Mouse (Mus musculus): ENCODE measurements around the gene Kif3b. TPM values are rescaled to one million over a fixed set of nuclear protein-coding genes. Genes with fewer than 3 reads are reported as not detected.

Kif3b gene
- polyA plus RNA-seq, 1 experiment from 2014 or later: 7.5 TPM

DNA sequence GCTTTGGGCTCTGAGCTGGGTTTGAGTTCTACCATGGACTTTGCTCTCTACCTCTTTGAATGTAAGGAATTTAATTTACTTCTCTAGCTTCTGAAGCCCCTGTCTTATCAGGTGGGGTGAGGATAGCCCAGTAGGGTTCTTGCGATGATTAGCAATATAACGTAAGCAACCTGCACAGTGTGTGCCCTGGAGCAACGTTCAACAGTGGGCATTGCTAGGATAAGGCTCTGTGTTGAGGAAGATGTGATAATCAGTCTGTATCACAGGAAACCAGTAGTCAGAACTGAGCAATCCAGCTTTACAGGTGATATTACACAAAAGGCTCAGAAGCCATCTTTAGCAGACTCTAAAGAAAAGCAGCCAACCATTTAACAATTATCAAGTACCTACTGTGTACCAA lies 43.1 kb downstream of the Kif3b start:
- Histone ChIP-seq H3K4me3 (ENCODE audit: low read depth, low read length) (no peak overlapping the region), H3K4me1 (ENCODE audit: control insufficient read depth, insufficient read depth, low read length) (no peaks in the 10 kb centered on the region), H3K27me3 (ENCODE audit: control insufficient read depth, insufficient read depth, low read length) (no peaks in the 10 kb centered on the region), H3K4me2 (no peak overlapping the region), H3K9ac (ENCODE audit: low read length) (no peak overlapping the region), H3K9me3 (ENCODE audit: control insufficient read depth, low read length) (no peaks in the 10 kb centered on the region), H3K36me3 (ENCODE audit: control insufficient read depth, insufficient read depth, low read length) (peaks cover 4% of the 10 kb centered on the region; the same call in 1 of the 2 replicates), H3K27ac (ENCODE audit: low read depth, low read length) (no peak overlapping the region)
- 87% methylated on average over 3 of the region's 3 CpGs for WGBS
- no peak for DNase-seq (ENCODE audit: low spot score, missing footprints)
- no peak for ATAC-seq (ENCODE audit: low FRiP score)

DNA sequence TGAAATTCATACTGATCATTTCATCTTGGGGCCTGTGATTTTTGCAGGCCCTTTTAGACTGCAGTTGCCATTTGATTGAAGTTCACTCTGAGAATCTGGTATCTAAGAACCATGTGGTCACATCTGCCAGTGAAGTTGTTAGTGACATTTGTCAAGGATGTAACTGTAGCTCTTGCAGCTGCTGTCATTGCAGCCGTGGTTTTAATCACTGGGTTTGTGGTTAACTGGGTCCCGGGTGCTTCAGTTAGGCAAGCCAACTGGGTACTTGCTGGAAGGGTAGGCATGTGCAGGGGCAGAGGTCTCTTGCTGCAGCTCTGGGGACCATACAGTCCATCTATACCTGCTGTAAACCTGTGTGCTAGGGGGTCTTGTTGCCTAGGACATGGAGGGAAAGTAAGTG lies 44.9 kb downstream of the Kif3b start:
- no peak overlapping the region for H3K4me2 ChIP-seq
- H3K4me1 ChIP-seq (ENCODE audit: control insufficient read depth, insufficient read depth, low read length): no peaks in the 10 kb centered on the region
- H3K9ac ChIP-seq (ENCODE audit: low read length): no peak overlapping the region
- H3K36me3 ChIP-seq (ENCODE audit: control insufficient read depth, insufficient read depth, low read length): peaks cover 4% of the 10 kb centered on the region; the same call in 1 of the 2 replicates
- no peak overlapping the region for H3K4me3 ChIP-seq (ENCODE audit: low read depth, low read length)
- DNase-seq (ENCODE audit: low spot score, missing footprints) (no peak), ATAC-seq (ENCODE audit: low FRiP score) (no peak)
- 67% methylated on average over 2 of the region's 2 CpGs for WGBS
- no peaks in the 10 kb centered on the region for H3K27me3 ChIP-seq (ENCODE audit: control insufficient read depth, insufficient read depth, low read length)
- H3K27ac ChIP-seq (ENCODE audit: low read depth, low read length): no peak overlapping the region
- H3K9me3 ChIP-seq (ENCODE audit: control insufficient read depth, low read length): no peaks in the 10 kb centered on the region

DNA sequence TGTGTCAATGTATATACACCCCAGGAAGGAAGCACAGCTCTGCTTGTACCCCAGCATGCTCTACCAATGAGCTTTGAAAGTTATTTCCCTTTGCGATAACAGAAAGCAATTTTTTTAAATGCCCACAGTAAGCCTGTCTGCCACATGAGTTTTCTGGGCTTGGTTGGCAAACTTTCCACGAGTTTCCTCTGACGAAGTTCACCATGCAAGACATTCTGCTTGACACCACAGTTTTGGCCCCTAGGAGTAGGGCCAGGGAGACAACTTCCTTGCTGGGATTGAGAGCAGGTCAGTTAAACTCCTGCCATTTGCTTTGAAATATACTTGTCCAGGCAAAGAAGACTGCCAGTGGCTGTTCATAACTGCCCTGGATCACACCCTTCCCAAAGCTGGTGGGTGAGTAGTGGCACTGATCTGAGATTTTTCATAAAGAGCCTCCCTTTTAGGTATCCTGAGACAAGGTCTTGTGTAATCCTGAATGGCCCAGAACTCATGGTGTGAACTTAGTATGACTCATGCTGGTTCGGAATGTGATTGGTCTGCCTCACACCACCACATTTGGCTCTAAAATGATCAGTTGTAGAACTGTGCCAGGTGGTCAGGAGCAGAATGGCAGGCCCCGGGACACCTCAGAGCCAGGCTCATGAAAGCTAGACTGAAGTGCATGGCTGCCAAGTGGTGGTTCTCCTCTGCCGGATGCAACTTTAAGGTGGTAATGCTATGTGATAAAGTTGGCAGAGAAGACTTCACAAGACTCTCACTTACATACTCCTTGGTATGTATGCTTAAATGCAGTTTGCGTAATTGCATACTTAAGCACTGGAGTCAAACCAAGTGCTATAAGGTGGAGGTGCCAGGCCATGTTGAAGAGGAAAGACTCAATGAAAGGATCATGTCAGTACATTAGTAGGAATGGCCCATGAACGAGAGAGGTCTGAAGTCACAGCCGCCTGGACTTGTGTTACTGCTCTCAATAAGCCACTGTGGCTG lies 47.4 kb downstream of the Kif3b start:
- no peaks in the 10 kb centered on the region for H3K36me3 ChIP-seq (ENCODE audit: control insufficient read depth, insufficient read depth, low read length)
- no peak for ATAC-seq (ENCODE audit: low FRiP score)
- no peaks in the 10 kb centered on the region for H3K27me3 ChIP-seq (ENCODE audit: control insufficient read depth, insufficient read depth, low read length)
- H3K4me1 ChIP-seq (ENCODE audit: control insufficient read depth, insufficient read depth, low read length): no peaks in the 10 kb centered on the region
- no peaks in the 10 kb centered on the region for H3K9me3 ChIP-seq (ENCODE audit: control insufficient read depth, low read length)
- WGBS: 91% methylated on average over 9 of the region's 9 CpGs
- no peak overlapping the region for H3K4me2 ChIP-seq
- H3K27ac ChIP-seq (ENCODE audit: low read depth, low read length): no peak overlapping the region
- no peak overlapping the region for H3K4me3 ChIP-seq (ENCODE audit: low read depth, low read length)
- no peak for DNase-seq (ENCODE audit: low spot score, missing footprints)
- no peak overlapping the region for H3K9ac ChIP-seq (ENCODE audit: low read length)

DNA sequence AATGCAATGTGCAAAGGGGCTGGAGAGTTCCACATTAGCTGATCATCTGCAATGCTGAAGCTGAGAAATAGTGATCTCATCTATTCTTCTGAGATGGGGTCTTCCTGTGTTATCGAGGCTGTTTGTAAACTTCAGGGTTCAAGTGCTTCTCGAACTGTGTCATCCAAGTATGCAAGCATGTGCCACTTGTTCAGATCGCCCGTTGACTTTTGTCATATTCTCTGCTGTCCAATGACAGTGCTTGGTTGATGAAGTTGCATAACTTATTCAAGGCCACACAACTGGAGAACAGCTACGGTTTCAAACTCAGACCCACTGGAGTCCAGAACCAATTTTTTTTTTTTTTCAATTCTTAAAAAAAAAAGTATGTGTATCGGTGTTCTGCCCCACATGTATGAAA lies 51.0 kb downstream of the Kif3b start:
- Histone ChIP-seq H3K9me3 (ENCODE audit: control insufficient read depth, low read length) (no peaks in the 10 kb centered on the region), H3K4me3 (ENCODE audit: low read depth, low read length) (no peak overlapping the region), H3K27me3 (ENCODE audit: control insufficient read depth, insufficient read depth, low read length) (no peaks in the 10 kb centered on the region), H3K9ac (ENCODE audit: low read length) (no peak overlapping the region), H3K36me3 (ENCODE audit: control insufficient read depth, insufficient read depth, low read length) (no peaks in the 10 kb centered on the region), H3K4me1 (ENCODE audit: control insufficient read depth, insufficient read depth, low read length) (peaks cover 5% of the 10 kb centered on the region), H3K27ac (ENCODE audit: low read depth, low read length) (no peak overlapping the region), H3K4me2 (no peak overlapping the region)
- 92% methylated on average over 6 of the region's 6 CpGs for WGBS
- ATAC-seq (ENCODE audit: low FRiP score): no peak
- no peak for DNase-seq (ENCODE audit: low spot score, missing footprints)

DNA sequence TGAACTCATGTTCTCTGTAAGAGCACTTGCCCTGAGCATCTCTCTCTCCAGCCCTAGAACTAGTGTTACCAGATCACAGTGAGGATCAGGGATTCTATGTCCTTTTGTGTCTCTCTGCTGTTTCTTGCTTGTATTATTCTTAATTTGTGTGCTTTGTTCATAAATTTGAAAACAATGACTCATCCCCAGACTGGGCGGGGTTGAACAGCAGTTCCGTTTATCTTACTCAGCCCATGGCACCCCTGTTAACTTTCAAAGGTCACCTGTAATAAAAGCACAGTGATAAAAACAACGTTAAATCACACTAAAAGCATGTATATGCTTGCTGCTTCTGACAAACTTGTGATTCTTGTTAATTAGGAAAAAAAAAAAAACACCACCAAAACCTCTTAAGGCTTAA lies 51.4 kb downstream of the Kif3b start:
- no peaks in the 10 kb centered on the region for H3K36me3 ChIP-seq (ENCODE audit: control insufficient read depth, insufficient read depth, low read length)
- ATAC-seq (ENCODE audit: low FRiP score) (no peak), DNase-seq (ENCODE audit: low spot score, missing footprints) (no peak)
- H3K9ac ChIP-seq (ENCODE audit: low read length): no peak overlapping the region
- WGBS: 87% methylated on average over 3 of the region's 3 CpGs
- H3K27ac ChIP-seq (ENCODE audit: low read depth, low read length): no peak overlapping the region
- H3K4me2 ChIP-seq: no peak overlapping the region
- H3K27me3 ChIP-seq (ENCODE audit: control insufficient read depth, insufficient read depth, low read length): no peaks in the 10 kb centered on the region
- H3K4me3 ChIP-seq (ENCODE audit: low read depth, low read length): no peak overlapping the region
- no peaks in the 10 kb centered on the region for H3K9me3 ChIP-seq (ENCODE audit: control insufficient read depth, low read length)
- H3K4me1 ChIP-seq (ENCODE audit: control insufficient read depth, insufficient read depth, low read length): peaks cover 10% of the 10 kb centered on the region

DNA sequence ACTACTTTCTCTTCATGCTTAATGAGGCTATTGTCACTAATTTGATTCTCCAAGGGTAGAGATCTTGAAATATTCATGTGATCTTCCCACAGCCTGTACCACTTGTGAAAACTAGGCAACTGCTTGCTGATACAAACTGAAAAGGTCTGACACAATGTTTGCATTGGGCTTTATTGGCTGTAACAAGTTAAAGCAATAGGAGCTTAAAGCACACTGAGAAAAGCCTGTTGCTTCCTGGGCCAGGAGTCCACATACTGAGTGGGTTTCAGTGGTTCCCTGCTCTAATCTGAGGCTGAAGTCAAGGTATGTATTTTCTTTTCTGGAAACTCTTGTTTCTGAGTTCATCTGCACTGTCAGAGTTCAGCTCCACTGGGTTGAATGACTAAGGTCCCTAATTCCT lies 52.0 kb downstream of the Kif3b start:
- ATAC-seq (ENCODE audit: low FRiP score) (no peak), DNase-seq (ENCODE audit: low spot score, missing footprints) (no peak)
- H3K4me2 ChIP-seq: no peak overlapping the region

DNA sequence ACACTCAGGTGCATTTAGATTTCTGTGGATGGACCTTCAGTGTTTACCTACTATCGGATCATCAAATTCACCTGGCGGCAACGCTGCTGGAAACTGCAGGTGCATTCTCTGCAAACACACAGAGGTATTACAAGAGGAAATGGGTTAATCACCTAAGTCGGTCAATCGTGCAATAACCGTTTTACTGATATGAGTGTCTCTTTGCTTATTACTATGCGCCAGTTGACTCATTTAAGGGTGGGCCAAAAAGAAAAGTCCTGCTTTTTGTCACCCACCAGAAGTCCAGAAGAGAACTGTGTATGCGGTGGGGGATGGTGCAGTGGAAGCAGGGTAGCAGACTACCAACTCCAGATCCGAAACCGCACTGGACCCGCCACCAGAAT lies 53.8 kb downstream of the Kif3b start:
- ATAC-seq (ENCODE audit: low FRiP score) (peak; percentile 2; the same call in 1 of the 2 replicates), DNase-seq (ENCODE audit: low spot score, missing footprints) (no peak)
- no peaks in the 10 kb centered on the region for H3K36me3 ChIP-seq (ENCODE audit: control insufficient read depth, insufficient read depth, low read length)
- H3K9ac ChIP-seq (ENCODE audit: low read length): peak overlapping the region; percentile 64
- 7% methylated on average over 11 of the region's 11 CpGs for WGBS
- peaks cover 25% of the 10 kb centered on the region for H3K4me1 ChIP-seq (ENCODE audit: control insufficient read depth, insufficient read depth, low read length)
- H3K27ac ChIP-seq (ENCODE audit: low read depth, low read length): no peak overlapping the region
- peak overlapping the region; percentile 96 for H3K4me3 ChIP-seq (ENCODE audit: low read depth, low read length)
- H3K9me3 ChIP-seq (ENCODE audit: control insufficient read depth, low read length): no peaks in the 10 kb centered on the region
- peak overlapping the region; percentile 59 for H3K4me2 ChIP-seq
- H3K27me3 ChIP-seq (ENCODE audit: control insufficient read depth, insufficient read depth, low read length): no peaks in the 10 kb centered on the region

More for the DNA sequence above, 52.0 kb downstream of the Kif3b start:
- Histone ChIP-seq H3K9me3 (ENCODE audit: control insufficient read depth, low read length) (no peaks in the 10 kb centered on the region), H3K27ac (ENCODE audit: low read depth, low read length) (no peak overlapping the region), H3K27me3 (ENCODE audit: control insufficient read depth, insufficient read depth, low read length) (no peaks in the 10 kb centered on the region), H3K36me3 (ENCODE audit: control insufficient read depth, insufficient read depth, low read length) (no peaks in the 10 kb centered on the region), H3K4me3 (ENCODE audit: low read depth, low read length) (no peak overlapping the region), H3K4me1 (ENCODE audit: control insufficient read depth, insufficient read depth, low read length) (peaks cover 13% of the 10 kb centered on the region), H3K9ac (ENCODE audit: low read length) (no peak overlapping the region)

DNA sequence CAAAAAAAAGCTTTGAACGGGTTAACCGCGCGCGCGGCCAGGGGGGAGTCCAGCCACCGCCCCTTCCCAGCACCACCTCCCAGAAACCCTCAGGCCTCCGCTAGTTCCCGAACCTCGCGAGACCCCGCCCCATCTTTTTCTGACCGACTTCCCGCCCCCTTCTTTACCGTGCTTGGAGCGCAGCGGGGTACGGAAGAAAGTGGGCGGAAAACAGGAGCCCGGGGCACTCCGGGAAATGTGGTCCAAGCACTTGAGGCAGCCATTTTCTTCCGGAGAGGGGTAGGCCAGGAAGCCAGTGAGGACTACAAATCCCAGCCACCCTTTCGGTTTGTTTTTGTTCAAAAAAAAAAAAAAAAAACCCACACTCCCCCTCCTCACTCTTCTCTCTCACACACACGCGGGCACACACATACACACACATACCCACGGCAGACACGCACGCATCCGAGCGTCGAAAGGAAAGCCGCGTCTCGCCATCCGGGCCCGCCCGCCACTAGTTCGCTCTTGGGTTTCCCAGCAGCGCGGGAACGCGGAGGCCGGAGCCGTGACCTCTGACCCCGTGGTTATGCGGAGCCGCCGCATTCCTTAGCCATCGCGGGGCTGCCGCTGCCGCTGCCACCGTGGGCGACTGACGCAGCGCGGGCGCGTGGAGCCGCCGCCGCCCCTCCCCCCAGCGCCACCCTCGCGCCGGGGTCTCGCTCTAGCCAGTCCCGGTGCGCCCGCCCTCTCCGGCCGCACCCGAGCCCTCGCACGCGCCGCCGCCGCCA lies 54.4 kb downstream of the Kif3b start, which contains the start of gene Asxl1:
TSS of gene Asxl1 (plus strand) at position 376 of the 767 bp plus-strand sequence.
- ATAC-seq (ENCODE audit: low FRiP score) (peak; percentile 98), DNase-seq (ENCODE audit: low spot score, missing footprints) (peak; percentile 98)
- peaks cover 26% of the 10 kb centered on the region for H3K4me1 ChIP-seq (ENCODE audit: control insufficient read depth, insufficient read depth, low read length)
- peak within 1 kb of the TSS; percentile 91 for H3K27ac ChIP-seq (ENCODE audit: low read depth, low read length)
- peak within 1 kb of the TSS; percentile 91 for H3K9ac ChIP-seq (ENCODE audit: low read length)
- H3K36me3 ChIP-seq (ENCODE audit: control insufficient read depth, insufficient read depth, low read length): no peaks in the 10 kb centered on the region
- H3K9me3 ChIP-seq (ENCODE audit: control insufficient read depth, low read length): no peaks in the 10 kb centered on the region
- under 1% methylated on average over 79 of the region's 79 CpGs for WGBS
- H3K4me3 ChIP-seq (ENCODE audit: low read depth, low read length): peak within 1 kb of the TSS; percentile 96
- no peaks in the 10 kb centered on the region for H3K27me3 ChIP-seq (ENCODE audit: control insufficient read depth, insufficient read depth, low read length)
- peak within 1 kb of the TSS; percentile 75 for H3K4me2 ChIP-seq
